11 mouse cellular contexts compared by ENCODE assay signal in genomic region chr14:29877671-29878422, GRCm38 (mm10).
DNase-seq lines count a peak whose midpoint lies in the region; ATAC-seq and TF ChIP-seq lines count a peak whose summit lies in the region.
"Had no signal": no experiment of that assay in that cellular context is flagged by ENCODE, and none has a peak within 500 bp of the region (broad histone marks: within the 10 kb centered on the region; RNA-seq: fewer than 3 reads in every experiment).

No protein-coding gene starts in this region.

- H3K4me1 ChIP-seq in kidney, postnatal 0 days (replicated peaks; ENCODE audit: insufficient read depth, low read length), result peaks cover 4% of the 10 kb centered on the region; the same call in 1 of the 2 replicates

- no peaks in the 10 kb centered on the region for H3K9me3 ChIP-seq in kidney, postnatal 0 days (replicated peaks; ENCODE audit: low read length)

- 48% methylated on average over 11 of the region's 11 CpGs for WGBS in kidney, postnatal 0 days

- no peak for ATAC-seq in kidney, postnatal 0 days (replicated peaks; ENCODE audit: low FRiP score, low read depth)
- no peak for ATAC-seq in monocyte, adult 5-6 weeks (replicated peaks; ENCODE audit: insufficient number of reproducible peaks, low FRiP score, low TSS enrichment, poor library complexity, severe bottlenecking)

- no peaks in the 10 kb centered on the region for H3K27me3 ChIP-seq in kidney, postnatal 0 days (ENCODE audit: insufficient read depth, low read length)

- H3K4me3 ChIP-seq in kidney, postnatal 0 days (replicated peaks; ENCODE audit: low read depth, low read length), result no peak overlapping the region

- no peak for TF ChIP-seq CTCF in kidney, postnatal 0 days (IDR thresholded peaks at IDR 0.05; ENCODE audit: low read depth)

- H3K27ac ChIP-seq in kidney, postnatal 0 days, result no peak overlapping the region
- H3K27ac ChIP-seq: liver, embryonic 14.5 days had no signal

- H3K4me2 ChIP-seq in kidney, postnatal 0 days (ENCODE audit: low read length), result no peak overlapping the region
- H3K4me2 ChIP-seq: heart, embryonic 11.5 days had no signal

- DNase-seq in kidney, postnatal 0 days (ENCODE audit: low spot score), result peak; percentile 65
- DNase-seq in kidney, adult 18-20 months, result no peak
- peak; percentile 6 for DNase-seq in NIH3T3 (ENCODE audit: low read depth)
- peak; percentile 14 for DNase-seq in embryo, embryonic 11 days
- DNase-seq in left cerebral cortex, adult 9 months (ENCODE audit: low spot score in 2 of 2), result peak; percentile 47 to 70
- DNase-seq in retina, postnatal 1 day, result no peak
- DNase-seq: cerebellum, adult 18-20 months; thymus, adult 18-20 months had no signal

- no peaks in the 10 kb centered on the region for H3K36me3 ChIP-seq in kidney, postnatal 0 days (ENCODE audit: insufficient read depth, low read length)

- no peak overlapping the region for H3K9ac ChIP-seq in kidney, postnatal 0 days (ENCODE audit: low read depth, low read length)
- H3K9ac ChIP-seq: liver, embryonic 14.5 days had no signal

Comparison
In these comparisons a context has a peak if more than half of its experiments do, and no peak if none do; other contexts are left out.
1. DNase-seq: peak in kidney, postnatal 0 days (single experiment), NIH3T3 (single experiment), embryo, embryonic 11 days (single experiment) and left cerebral cortex, adult 9 months (2 of 2); none in kidney, adult 18-20 months (single experiment) and retina, postnatal 1 day (single experiment).